Mouse (Mus musculus) heart, postnatal 25 days (tissue): ENCODE measurements around the gene Fez2. TPM values are rescaled to one million over a fixed set of nuclear protein-coding genes. Genes with fewer than 3 reads are reported as not detected.

Source experiments
- DNase-seq: peaks from one replicate; pipeline ENCODE4 v3.0.0; 2022; ENCODE audit warnings: low spot score
- intact Hi-C: fragments of 180-260 bp; cut with DNase I; formaldehyde crosslinking; loops from one replicate; pipeline ENCODE4 v1.15.1; 2025
- total RNA-seq, 2 experiments: library from RNA; stranded (reverse); gene quantifications; 2 replicates each; pipeline ENCODE4 v1.2.3; 2021

Fez2 gene
- total RNA-seq, 2 experiments from 2014 or later = 82.4 to 84.5 TPM

GRCm38 (mm10) chr17:78328287-78328686 lies 89.7 kb downstream of the Fez2 start:
- no peak for DNase-seq
- intact Hi-C loops = no loop called here

- no peak for DNase-seq
- intact Hi-C loops = no loop called here
These were observed 90.8 kb downstream of the Fez2 start for GRCm38 (mm10) chr17:78327187-78327586.

GRCm38 (mm10) chr17:78326381-78326780 lies 91.6 kb downstream of the Fez2 start:
- DNase-seq = no peak
- intact Hi-C loops = no loop called here

GRCm38 (mm10) chr17:78325761-78326332 lies 92.1 kb downstream of the Fez2 start:
- intact Hi-C loops = no loop called here

GRCm38 (mm10) chr17:78322369-78323335 lies 95.3 kb downstream of the Fez2 start:
- no peak for DNase-seq
- intact Hi-C loops = no loop called here

More at GRCm38 (mm10) chr17:78325761-78326332, 92.1 kb downstream of the Fez2 start:
- no peak for DNase-seq

- peak; percentile 17 for DNase-seq
- intact Hi-C loops = no loop called here
These were observed 96.6 kb downstream of the Fez2 start for GRCm38 (mm10) chr17:78321216-78321835.

Other genes starting within 250 kb of the Fez2 start
- gene Crim1, start 217.9 kb downstream of the Fez2 start, total RNA-seq = 10 to 100 TPM; 45.2 to 48.7 TPM
- gene Vit, start 89.9 kb upstream of the Fez2 start, total RNA-seq = 1 to 10 TPM; 1.2 to 1.6 TPM